Mouse (Mus musculus) limb, embryonic 13.5 days (tissue): ENCODE measurements at regions not wholly inside any gene's neighbourhood (a gene's known extent, or its start where the extent isn't known, plus 50 kb on each side); places are given as distances from the start of the nearest gene placed in this dataset.

Experiments used
- ATAC-seq: fragments of 200-750 bp; cut with Nextera tagmentation; 2 replicates; pipeline ENCODE4 v1.8.0; 2017; ENCODE audit warnings: low read depth, moderate number of reproducible peaks, moderate TSS enrichment; ENCODE audit not compliant: low FRiP score
- H3K27ac ChIP-seq: fragments of 300-500 bp; sonication (generic); 2 replicates; pipeline ENCODE4 v1.5.1; 2015; ENCODE audit warnings: inconsistent platforms, mild to moderate bottlenecking, moderate library complexity
- H3K27me3 ChIP-seq: fragments of 300-500 bp; sonication (generic); 2 replicates; pipeline ENCODE4 v1.6.1; 2015; ENCODE audit warnings: mild to moderate bottlenecking, inconsistent platforms
- H3K36me3 ChIP-seq: fragments of 300-500 bp; sonication (generic); 2 replicates; pipeline ENCODE4 v1.6.1; 2015; ENCODE audit warnings: inconsistent platforms, mild to moderate bottlenecking, moderate library complexity
- H3K4me1 ChIP-seq: fragments of 300-500 bp; sonication (generic); 2 replicates; pipeline ENCODE4 v1.6.1; 2015; ENCODE audit warnings: inconsistent platforms
- H3K4me2 ChIP-seq: fragments of 300-500 bp; sonication (generic); replicated peaks from 2 replicates; pipeline ENCODE4 v1.6.1; 2015; ENCODE audit warnings: inconsistent platforms, mild to moderate bottlenecking, moderate library complexity
- H3K4me3 ChIP-seq: fragments of 300-500 bp; sonication (generic); 2 replicates; pipeline ENCODE4 v1.5.1; 2015; ENCODE audit warnings: moderate library complexity, mild to moderate bottlenecking, inconsistent platforms
- H3K9ac ChIP-seq: fragments of 300-500 bp; sonication (generic); 2 replicates; pipeline ENCODE4 v1.6.1; 2015; ENCODE audit warnings: mild to moderate bottlenecking, inconsistent platforms
- H3K9me3 ChIP-seq: fragments of 300-500 bp; sonication (generic); 2 replicates; pipeline ENCODE4 v1.6.1; 2016; ENCODE audit warnings: inconsistent platforms
- WGBS: fragments of 180-500 bp; shearing (Covaris S2); methylation state at CpG from one replicate; pipeline ENCODE4 v1.1.7; 2015; 5-methylcytosine and 5-hydroxymethylcytosine counted together

DNA sequence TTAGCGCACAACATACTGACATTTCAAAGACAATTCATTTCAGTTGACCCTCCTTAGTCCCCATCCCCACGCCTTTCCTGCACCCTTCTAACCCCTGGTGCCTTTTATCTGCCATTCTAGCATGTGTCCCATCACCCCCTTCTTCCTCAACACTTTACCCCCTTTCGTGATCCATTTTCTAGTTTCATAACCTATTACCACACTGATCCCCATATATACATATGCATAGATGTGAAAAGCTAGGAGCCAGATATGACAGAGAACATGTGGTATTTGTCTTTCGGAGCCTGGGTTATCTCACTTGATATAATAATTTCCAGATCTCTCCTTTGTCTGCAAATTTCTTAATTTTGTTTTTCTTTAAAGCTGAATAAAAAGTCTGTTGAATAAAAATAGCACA lies 154.9 kb downstream of the Tm2d1 start:
- H3K36me3 ChIP-seq = no peaks in the 10 kb centered on the region
- peaks cover 23% of the 10 kb centered on the region for H3K4me1 ChIP-seq
- 92% methylated on average over 4 of the region's 4 CpGs for WGBS
- no peaks in the 10 kb centered on the region for H3K9me3 ChIP-seq
- ATAC-seq = no peak
- no peak overlapping the region for H3K27ac ChIP-seq
- H3K27me3 ChIP-seq = no peaks in the 10 kb centered on the region; the same call in 1 of the 2 replicates
- H3K4me3 ChIP-seq = no peak overlapping the region
- H3K4me2 ChIP-seq = no peak overlapping the region
- no peak overlapping the region for H3K9ac ChIP-seq

GRCm38 (mm10) chr4:98224366-98224765 lies 158.7 kb downstream of the Tm2d1 start:
- Histone ChIP-seq H3K9ac (no peak overlapping the region), H3K4me3 (no peak overlapping the region), H3K4me1 (peaks cover 30% of the 10 kb centered on the region), H3K9me3 (no peaks in the 10 kb centered on the region), H3K27me3 (no peaks in the 10 kb centered on the region; the same call in 1 of the 2 replicates), H3K4me2 (0 out of 2 replicates have a peak overlapping the region, but pooled peaks have one; percentile 27), H3K27ac (peak overlapping the region; percentile 83), H3K36me3 (no peaks in the 10 kb centered on the region)
- WGBS = 20% methylated on average over 7 of the region's 7 CpGs
- ATAC-seq = no peak

GRCm38 (mm10) chr4:98223429-98223828 lies 159.7 kb downstream of the Tm2d1 start:
- H3K4me1 ChIP-seq = peaks cover 30% of the 10 kb centered on the region
- H3K4me3 ChIP-seq = peak overlapping the region; percentile 3; the same call in 1 of the 2 replicates
- H3K27ac ChIP-seq = peak overlapping the region; percentile 81
- H3K4me2 ChIP-seq = peak overlapping the region; percentile 32
- H3K36me3 ChIP-seq = no peaks in the 10 kb centered on the region
- 5% methylated on average over 8 of the region's 8 CpGs for WGBS
- no peak overlapping the region for H3K9ac ChIP-seq
- H3K9me3 ChIP-seq = no peaks in the 10 kb centered on the region
- peak; percentile 95 for ATAC-seq
- H3K27me3 ChIP-seq = no peaks in the 10 kb centered on the region; the same call in 1 of the 2 replicates

GRCm38 (mm10) chr4:98221566-98221965 lies 161.5 kb downstream of the Tm2d1 start:
- H3K27ac ChIP-seq = no peak overlapping the region
- H3K4me1 ChIP-seq = peaks cover 30% of the 10 kb centered on the region
- WGBS = 76% methylated on average over 4 of the region's 4 CpGs
- no peak overlapping the region for H3K4me3 ChIP-seq
- no peaks in the 10 kb centered on the region; the same call in 1 of the 2 replicates for H3K27me3 ChIP-seq
- no peaks in the 10 kb centered on the region for H3K36me3 ChIP-seq
- no peaks in the 10 kb centered on the region for H3K9me3 ChIP-seq
- no peak overlapping the region for H3K4me2 ChIP-seq
- no peak overlapping the region for H3K9ac ChIP-seq
- ATAC-seq = no peak

DNA sequence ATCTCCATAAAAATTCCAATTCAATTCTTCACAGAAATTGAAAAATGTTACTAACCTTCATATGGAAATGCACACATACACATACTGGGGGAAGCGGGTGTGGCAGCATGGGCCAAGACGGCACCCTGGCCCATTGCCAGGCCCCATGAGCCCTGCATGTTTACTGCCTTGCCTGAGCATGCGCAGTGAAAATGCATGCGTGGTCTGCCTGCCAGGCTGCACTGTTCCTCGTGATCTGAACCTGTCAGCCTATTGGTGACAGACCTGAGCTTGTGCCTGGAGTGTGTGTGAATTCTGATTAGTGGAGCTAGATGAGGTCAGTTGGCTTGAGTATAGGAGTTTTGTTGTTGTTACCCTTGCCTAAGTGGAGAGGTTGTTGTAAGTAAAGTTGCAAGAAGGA lies 167.9 kb downstream of the Tm2d1 start:
- 80% methylated on average over 5 of the region's 5 CpGs for WGBS
- Histone ChIP-seq H3K27ac (no peak overlapping the region), H3K4me2 (no peak overlapping the region), H3K36me3 (no peaks in the 10 kb centered on the region), H3K4me1 (no peaks in the 10 kb centered on the region), H3K9ac (no peak overlapping the region), H3K9me3 (no peaks in the 10 kb centered on the region), H3K4me3 (no peak overlapping the region), H3K27me3 (no peaks in the 10 kb centered on the region)
- no peak for ATAC-seq

GRCm38 (mm10) chr4:98207446-98207845 lies 175.7 kb downstream of the Tm2d1 start:
- Histone ChIP-seq H3K27ac (no peak overlapping the region), H3K36me3 (no peaks in the 10 kb centered on the region), H3K27me3 (no peaks in the 10 kb centered on the region), H3K9me3 (no peaks in the 10 kb centered on the region), H3K4me3 (no peak overlapping the region), H3K9ac (no peak overlapping the region), H3K4me1 (no peaks in the 10 kb centered on the region), H3K4me2 (no peak overlapping the region)
- WGBS = 86% methylated on average over 8 of the region's 8 CpGs
- ATAC-seq = no peak

GRCm38 (mm10) chr4:98206245-98206970 lies 176.7 kb downstream of the Tm2d1 start:
- Histone ChIP-seq H3K4me2 (no peak overlapping the region), H3K4me3 (no peak overlapping the region), H3K27me3 (no peaks in the 10 kb centered on the region), H3K4me1 (no peaks in the 10 kb centered on the region), H3K9ac (no peak overlapping the region), H3K9me3 (no peaks in the 10 kb centered on the region), H3K36me3 (no peaks in the 10 kb centered on the region), H3K27ac (no peak overlapping the region)
- no peak for ATAC-seq
- 56% methylated on average over 6 of the region's 6 CpGs for WGBS

DNA sequence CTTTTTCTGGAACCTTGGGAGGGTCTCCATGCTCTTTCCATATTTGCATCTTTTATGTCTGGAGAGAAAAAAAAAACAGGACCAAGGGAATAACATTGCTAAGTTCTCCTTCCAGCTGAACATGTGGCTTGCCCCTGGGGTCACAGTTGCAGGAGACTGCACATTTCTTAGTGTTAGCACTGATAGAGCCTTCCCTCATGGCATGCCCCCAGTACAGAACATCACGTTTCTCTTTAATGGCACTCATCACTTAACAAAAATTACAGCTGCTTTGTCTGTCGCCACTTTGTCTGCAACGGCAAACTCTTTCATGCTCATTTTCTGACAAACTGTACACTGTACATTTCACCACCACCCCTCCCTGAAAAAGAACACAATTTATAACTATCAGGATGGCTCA lies 180.0 kb downstream of the Tm2d1 start:
- H3K36me3 ChIP-seq = no peaks in the 10 kb centered on the region
- WGBS = 87% methylated on average over 3 of the region's 3 CpGs

DNA sequence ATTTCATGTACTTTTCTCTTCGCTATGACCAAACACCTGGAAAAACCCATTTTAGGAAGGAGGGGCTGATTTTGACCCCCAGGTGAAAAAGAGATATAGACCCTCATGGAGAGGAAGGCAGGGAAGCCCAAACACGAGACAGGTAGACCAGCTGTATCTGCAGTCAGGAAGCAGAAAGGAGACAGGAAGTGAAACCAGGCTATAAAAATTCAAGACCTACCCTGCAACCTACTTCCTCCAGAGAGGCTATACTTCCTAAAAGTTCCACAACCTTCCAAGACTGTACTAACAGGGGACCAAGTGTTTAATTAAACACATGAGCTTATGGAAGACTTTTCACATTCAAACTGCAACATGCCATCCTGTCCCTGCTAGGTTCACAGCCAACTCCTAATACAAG lies 180.9 kb downstream of the Tm2d1 start:
- 71% methylated on average over 2 of the region's 2 CpGs for WGBS
- Histone ChIP-seq H3K4me3 (no peak overlapping the region), H3K9ac (no peak overlapping the region), H3K36me3 (no peaks in the 10 kb centered on the region), H3K27me3 (no peaks in the 10 kb centered on the region), H3K27ac (no peak overlapping the region), H3K4me2 (no peak overlapping the region), H3K4me1 (no peaks in the 10 kb centered on the region), H3K9me3 (no peaks in the 10 kb centered on the region)
- no peak for ATAC-seq

More for the DNA sequence above, 180.0 kb downstream of the Tm2d1 start:
- no peaks in the 10 kb centered on the region for H3K9me3 ChIP-seq
- no peak overlapping the region for H3K27ac ChIP-seq
- no peaks in the 10 kb centered on the region for H3K27me3 ChIP-seq
- no peaks in the 10 kb centered on the region for H3K4me1 ChIP-seq
- no peak overlapping the region for H3K4me2 ChIP-seq
- ATAC-seq = no peak
- H3K4me3 ChIP-seq = no peak overlapping the region
- no peak overlapping the region for H3K9ac ChIP-seq

GRCm38 (mm10) chr4:98201102-98201501 lies 182.0 kb downstream of the Tm2d1 start:
- H3K9me3 ChIP-seq = no peaks in the 10 kb centered on the region
- H3K36me3 ChIP-seq = no peaks in the 10 kb centered on the region
- ATAC-seq = no peak
- H3K27me3 ChIP-seq = no peaks in the 10 kb centered on the region
- no peak overlapping the region for H3K4me2 ChIP-seq
- WGBS = 76% methylated on average over 3 of the region's 3 CpGs
- no peaks in the 10 kb centered on the region for H3K4me1 ChIP-seq
- H3K4me3 ChIP-seq = no peak overlapping the region
- H3K9ac ChIP-seq = no peak overlapping the region
- H3K27ac ChIP-seq = no peak overlapping the region

DNA sequence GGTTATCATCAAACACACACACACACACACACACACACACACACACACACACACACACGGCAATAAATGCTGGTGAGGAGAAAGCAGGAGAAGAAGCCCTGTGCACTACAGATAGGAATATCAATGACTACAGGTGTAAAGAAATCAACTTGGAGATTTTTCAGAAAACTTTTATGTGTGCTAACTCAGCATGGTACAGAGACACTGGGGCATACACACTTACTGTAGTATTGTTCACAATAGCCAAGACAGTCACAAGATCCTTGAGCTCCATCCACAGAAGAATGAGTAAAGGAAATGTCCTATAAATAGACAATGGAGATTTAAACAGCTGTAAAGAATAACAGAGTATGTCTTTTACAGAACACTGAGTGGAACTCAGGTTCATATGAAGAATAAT lies 182.4 kb downstream of the Tm2d1 start:
- Histone ChIP-seq H3K27ac (no peak overlapping the region), H3K36me3 (no peaks in the 10 kb centered on the region), H3K4me1 (no peaks in the 10 kb centered on the region), H3K4me2 (no peak overlapping the region), H3K9me3 (no peaks in the 10 kb centered on the region), H3K27me3 (no peaks in the 10 kb centered on the region), H3K4me3 (no peak overlapping the region), H3K9ac (no peak overlapping the region)
- WGBS = 100% methylated on average over 1 of the region's 1 CpGs
- no peak for ATAC-seq

DNA sequence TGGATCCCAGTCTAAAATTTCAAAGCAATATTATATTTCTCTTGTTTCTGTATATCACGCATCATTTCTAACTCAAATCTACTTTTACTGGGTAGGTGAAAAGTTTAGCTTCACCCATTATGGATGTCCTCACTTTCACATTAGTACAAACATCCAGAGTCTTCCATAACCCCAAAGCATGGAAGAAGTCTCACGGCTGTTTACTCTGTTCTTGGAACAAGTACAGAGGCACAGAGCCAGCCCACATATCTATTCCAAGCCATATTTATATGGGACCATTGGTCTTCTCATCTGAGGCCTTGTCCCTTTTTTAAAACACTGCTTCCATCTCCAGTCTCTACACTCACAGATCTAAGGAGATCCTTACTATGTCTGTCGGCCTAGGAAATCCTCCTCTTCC lies 192.8 kb downstream of the Tm2d1 start:
- H3K27ac ChIP-seq = no peak overlapping the region
- H3K36me3 ChIP-seq = no peaks in the 10 kb centered on the region
- H3K9ac ChIP-seq = no peak overlapping the region
- no peak for ATAC-seq
- no peaks in the 10 kb centered on the region for H3K27me3 ChIP-seq
- H3K4me2 ChIP-seq = no peak overlapping the region
- no peaks in the 10 kb centered on the region for H3K9me3 ChIP-seq
- WGBS = 87% methylated on average over 3 of the region's 3 CpGs
- H3K4me3 ChIP-seq = no peak overlapping the region
- no peaks in the 10 kb centered on the region for H3K4me1 ChIP-seq

DNA sequence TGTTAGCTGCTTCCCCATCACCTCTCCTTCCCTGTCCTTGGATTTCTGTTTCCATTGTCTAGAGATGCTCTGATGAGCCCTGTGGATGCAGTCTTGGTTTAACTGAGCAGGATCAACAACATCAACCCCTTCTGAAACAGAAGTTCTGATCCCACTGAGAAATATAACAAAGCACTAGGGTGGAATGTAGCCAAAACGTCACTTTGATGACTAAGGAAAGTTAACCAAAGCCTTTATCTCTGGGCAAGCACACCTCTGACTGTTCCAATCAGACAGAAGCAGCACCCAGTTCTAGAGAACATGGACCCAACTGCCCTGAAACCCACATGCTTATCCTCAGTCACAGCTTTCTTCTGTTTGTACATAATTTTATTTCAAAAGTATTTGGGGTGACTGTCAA lies 193.2 kb downstream of the Tm2d1 start:
- H3K4me3 ChIP-seq = no peak overlapping the region
- H3K4me1 ChIP-seq = no peaks in the 10 kb centered on the region
- no peak overlapping the region for H3K9ac ChIP-seq
- no peaks in the 10 kb centered on the region for H3K36me3 ChIP-seq
- no peaks in the 10 kb centered on the region for H3K9me3 ChIP-seq
- 79% methylated on average over 1 of the region's 1 CpGs for WGBS
- no peaks in the 10 kb centered on the region for H3K27me3 ChIP-seq
- ATAC-seq = no peak
- H3K4me2 ChIP-seq = no peak overlapping the region
- no peak overlapping the region for H3K27ac ChIP-seq
